ENCODE assay signal across 9 mouse cellular contexts in genomic region chr16:23988157-23988465, GRCm38 (mm10). TPM values are rescaled to one million over a fixed set of nuclear protein-coding genes. Genes with fewer than 3 reads are reported as not detected.
DNase-seq lines count a peak whose midpoint lies in the region; ATAC-seq and TF ChIP-seq lines count a peak whose summit lies in the region.
"Had no signal": no experiment of that assay in that cellular context is flagged by ENCODE, and none has a peak within 500 bp of the region (broad histone marks: within the 10 kb centered on the region; RNA-seq: fewer than 3 reads in every experiment).

No protein-coding gene starts in this region.

- H3K27ac ChIP-seq in heart, embryonic 10.5 days, result peak overlapping the region; percentile 100
- peak overlapping the region; percentile 93 for H3K27ac ChIP-seq in thymus, adult 2 months (ENCODE audit: control insufficient read depth, insufficient read depth, low read length)
- peak overlapping the region; percentile 92 for H3K27ac ChIP-seq in liver, embryonic 12.5 days
- peak overlapping the region; percentile 100 for H3K27ac ChIP-seq in stomach, postnatal 0 days (replicated peaks)

- H3K4me1 ChIP-seq in heart, embryonic 10.5 days, result peaks cover 42% of the 10 kb centered on the region
- H3K4me1 ChIP-seq in thymus, adult 2 months (replicated peaks; ENCODE audit: control insufficient read depth, insufficient read depth, low read length), result peaks cover 23% of the 10 kb centered on the region
- peaks cover 53% of the 10 kb centered on the region for H3K4me1 ChIP-seq in liver, embryonic 12.5 days
- H3K4me1 ChIP-seq in stomach, postnatal 0 days (replicated peaks; ENCODE audit: control insufficient read depth, insufficient read depth), result no peaks in the 10 kb centered on the region; the same call in none of the 2 replicates

- H3K9me3 ChIP-seq in heart, embryonic 10.5 days, result no peaks in the 10 kb centered on the region
- H3K9me3 ChIP-seq in liver, embryonic 12.5 days (replicated peaks), result no peaks in the 10 kb centered on the region
- no peaks in the 10 kb centered on the region for H3K9me3 ChIP-seq in stomach, postnatal 0 days (ENCODE audit: control insufficient read depth, low read length)

- no peaks in the 10 kb centered on the region for H3K36me3 ChIP-seq in heart, embryonic 10.5 days
- peaks cover under 1% of the 10 kb centered on the region; the same call in 1 of the 2 replicates for H3K36me3 ChIP-seq in thymus, adult 2 months (ENCODE audit: control insufficient read depth, insufficient read depth, low read length)
- H3K36me3 ChIP-seq in liver, embryonic 12.5 days, result no peaks in the 10 kb centered on the region
- H3K36me3 ChIP-seq in stomach, postnatal 0 days (ENCODE audit: control insufficient read depth, insufficient read depth, low read length), result no peaks in the 10 kb centered on the region

- DNase-seq in heart, embryonic 10.5 days (ENCODE audit: low spot score), result no peak
- no peak for DNase-seq in heart, adult 8-10 months (ENCODE audit: low spot score)
- DNase-seq in thymus, adult 2 months, result no peak
- no peak for DNase-seq in thymus, postnatal 14 days
- no peak for DNase-seq in stomach, postnatal 0 days (ENCODE audit: low spot score)
- no peak for DNase-seq in left cerebral cortex, adult 18-20 months (ENCODE audit: low spot score in 2 of 2)

- no peak for TF ChIP-seq CTCF in thymus, adult 2 months (IDR thresholded peaks at IDR 0.05; ENCODE audit: borderline replicate concordance, control insufficient read depth, extremely low read depth, insufficient read depth, low read length, poor library complexity)
- TF ChIP-seq CTCF in stomach, postnatal 0 days (IDR thresholded peaks at IDR 0.05; ENCODE audit: low read depth), result no peak

- H3K27me3 ChIP-seq in heart, embryonic 10.5 days (ENCODE audit: insufficient read depth, poor library complexity, severe bottlenecking), result no peaks in the 10 kb centered on the region; the same call in 1 of the 2 replicates
- no peaks in the 10 kb centered on the region for H3K27me3 ChIP-seq in thymus, adult 2 months (ENCODE audit: control insufficient read depth, insufficient read depth, low read length)
- H3K27me3 ChIP-seq in liver, embryonic 12.5 days (replicated peaks), result peaks cover 95% of the 10 kb centered on the region
- H3K27me3 ChIP-seq in stomach, postnatal 0 days (ENCODE audit: control insufficient read depth, insufficient read depth, low read length), result no peaks in the 10 kb centered on the region

- TF ChIP-seq EP300 in stomach, postnatal 0 days (optimal IDR thresholded peaks at IDR 0.05), result no peak

- H3K4me3 ChIP-seq in heart, embryonic 10.5 days, result peak overlapping the region; percentile 82
- H3K4me3 ChIP-seq in thymus, adult 2 months (ENCODE audit: control insufficient read depth, insufficient read depth, low read length), result peak overlapping the region; percentile 96
- peak overlapping the region; percentile 76 for H3K4me3 ChIP-seq in liver, embryonic 12.5 days
- peak overlapping the region; percentile 72 for H3K4me3 ChIP-seq in stomach, postnatal 0 days (ENCODE audit: low read depth, low read length)

- no peak for ATAC-seq in liver, embryonic 12.5 days
- no peak for ATAC-seq in stomach, postnatal 0 days (ENCODE audit: low FRiP score, low TSS enrichment)
- ATAC-seq in erythroid progenitor cell, adult 5-6 weeks (replicated peaks; ENCODE audit: low FRiP score, poor library complexity, severe bottlenecking), result no peak

- TF ChIP-seq POLR2A in thymus, adult 2 months (IDR thresholded peaks at IDR 0.05; ENCODE audit: control insufficient read depth, extremely low read depth, insufficient read depth, low read length, poor library complexity), result no peak

- H3K4me2 ChIP-seq in liver, embryonic 12.5 days, result peak overlapping the region; percentile 98
- H3K4me2 ChIP-seq in stomach, postnatal 0 days (replicated peaks; ENCODE audit: low read depth), result peak overlapping the region; percentile 83

- 0% methylated on average over 10 of the region's 13 CpGs for WGBS in heart, embryonic 10.5 days
- under 1% methylated on average over 13 of the region's 13 CpGs for WGBS in thymus, adult 2 months
- WGBS in liver, embryonic 12.5 days (ENCODE audit: insufficient replicate concordance), result 0% methylated on average over 13 of the region's 13 CpGs
- WGBS in stomach, postnatal 0 days, result under 1% methylated on average over 13 of the region's 13 CpGs

- H3K9ac ChIP-seq in liver, embryonic 12.5 days, result peak overlapping the region; percentile 86
- peak overlapping the region; percentile 100 for H3K9ac ChIP-seq in stomach, postnatal 0 days (ENCODE audit: low read length)

RNA-seq across cellular contexts. Expression of gene Gm37419, which starts 0.2 kb away (rescaled TPM):
- not detected in 2 replicates for polyA plus RNA-seq in heart, embryonic 10.5 days (2016; fragmentation: Nextera tagmentation; extraction: Ambion mirVana)
- total RNA-seq in heart, adult 8-10 months (2022), result not detected
- polyA plus RNA-seq in thymus, adult 2 months (2012; rRNA removed), result not detected in 2 replicates
- polyA plus RNA-seq in liver, embryonic 12.5 days (2016; fragmentation: Nextera tagmentation; extraction: Ambion mirVana), result not detected in 2 replicates
- polyA plus RNA-seq in stomach, postnatal 0 days (2015; fragmentation: Nextera tagmentation; extraction: Ambion mirVana), result not detected in 2 replicates
- not detected in 2 replicates for total RNA-seq in erythroid progenitor cell, adult 5-6 weeks (2015; ENCODE audit: low replicate concordance)
- not detected in 2 replicates for total RNA-seq in erythroid progenitor cell, adult 5-6 weeks (2017; ENCODE audit: low replicate concordance)
- not detected for total RNA-seq in left cerebral cortex, adult 18-20 months (2021)
- total RNA-seq: layer of hippocampus, adult 18-20 months had no signal

RNA-seq across cellular contexts. Expression of gene Bcl6, which starts 0.5 kb away (rescaled TPM):
- polyA plus RNA-seq in heart, embryonic 10.5 days (2016; fragmentation: Nextera tagmentation; extraction: Ambion mirVana), result 0.05 and 0.11 TPM in 2 replicates
- total RNA-seq in heart, adult 8-10 months (2022), result 10 to 100 TPM; 11.6 to 17.5 (median 14.8) TPM
- 103 and 116 TPM in 2 replicates for polyA plus RNA-seq in thymus, adult 2 months (2012; rRNA removed)
- 0.12 and 0.19 TPM in 2 replicates for polyA plus RNA-seq in liver, embryonic 12.5 days (2016; fragmentation: Nextera tagmentation; extraction: Ambion mirVana)
- 0.23 and 0.30 TPM in 2 replicates for polyA plus RNA-seq in stomach, postnatal 0 days (2015; fragmentation: Nextera tagmentation; extraction: Ambion mirVana)
- total RNA-seq in erythroid progenitor cell, adult 5-6 weeks (2015; ENCODE audit: low replicate concordance), result 6.3 and 6.5 TPM in 2 replicates
- 2.1 and 2.2 TPM in 2 replicates for total RNA-seq in erythroid progenitor cell, adult 5-6 weeks (2017; ENCODE audit: low replicate concordance)
- 10 to 100 TPM; 28.4 TPM for total RNA-seq in left cerebral cortex, adult 18-20 months (2021)

RNA-seq across cellular contexts. Expression of gene Rtp2, which starts 55.9 kb away (rescaled TPM):
- polyA plus RNA-seq in heart, embryonic 10.5 days (2016; fragmentation: Nextera tagmentation; extraction: Ambion mirVana), result not detected in 2 replicates
- total RNA-seq in heart, adult 8-10 months (2022), result not detected
- polyA plus RNA-seq in thymus, adult 2 months (2012; rRNA removed), result not detected in 2 replicates
- polyA plus RNA-seq in liver, embryonic 12.5 days (2016; fragmentation: Nextera tagmentation; extraction: Ambion mirVana), result not detected in 2 replicates
- polyA plus RNA-seq in stomach, postnatal 0 days (2015; fragmentation: Nextera tagmentation; extraction: Ambion mirVana), result not detected in 2 replicates
- not detected in 2 replicates for total RNA-seq in erythroid progenitor cell, adult 5-6 weeks (2015; ENCODE audit: low replicate concordance)
- not detected in 2 replicates for total RNA-seq in erythroid progenitor cell, adult 5-6 weeks (2017; ENCODE audit: low replicate concordance)
- total RNA-seq in left cerebral cortex, adult 18-20 months (2021), result under 1 TPM in 1 of 2 experiments, not detected in 1; 0.42 TPM

Comparison
In these comparisons a context has a peak if more than half of its experiments do, and no peak if none do; other contexts are left out.
1. RNA of gene Bcl6, which starts 0.5 kb away (polyA plus RNA-seq): 103 to 116 TPM in thymus, adult 2 months; 0.23 to 0.30 TPM in stomach, postnatal 0 days, 0.12 to 0.19 TPM in liver, embryonic 12.5 days and 0.05 to 0.11 TPM in heart, embryonic 10.5 days; every median in the first group is over 10 times any median in the second.
2. Peak in every context shown above with its lines, with median percentiles within 50 percentile points of each other: H3K27ac ChIP-seq and H3K4me3 ChIP-seq.